Mouse (Mus musculus): Measurements from ENCODE around the gene 6030498E09Rik.

The 6030498E09Rik gene

DNA sequence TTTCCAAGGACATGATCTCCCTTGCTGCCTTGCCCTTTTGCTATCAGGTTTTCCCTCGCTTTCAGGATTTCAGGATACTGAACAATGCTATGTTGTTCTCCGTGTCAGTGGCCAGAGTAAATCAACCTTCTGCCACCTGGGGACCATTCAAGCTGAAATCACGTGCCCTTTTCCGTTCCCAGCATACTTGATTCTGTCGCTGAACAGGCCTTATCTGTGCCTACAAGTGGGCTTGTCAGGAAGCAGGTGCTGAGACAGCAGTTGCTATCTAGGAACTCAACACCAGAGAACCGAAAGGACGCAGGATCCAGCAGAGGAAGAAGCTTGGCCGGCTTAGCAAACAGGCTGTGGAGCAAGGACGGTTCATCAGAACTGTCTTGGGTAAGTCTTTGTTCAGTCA is at the start of gene 6030498E09Rik:
6030498E09Rik (plus strand) TSS at position 194 of the 400 bp plus-strand sequence.
- no peak for DNase-seq

DNA sequence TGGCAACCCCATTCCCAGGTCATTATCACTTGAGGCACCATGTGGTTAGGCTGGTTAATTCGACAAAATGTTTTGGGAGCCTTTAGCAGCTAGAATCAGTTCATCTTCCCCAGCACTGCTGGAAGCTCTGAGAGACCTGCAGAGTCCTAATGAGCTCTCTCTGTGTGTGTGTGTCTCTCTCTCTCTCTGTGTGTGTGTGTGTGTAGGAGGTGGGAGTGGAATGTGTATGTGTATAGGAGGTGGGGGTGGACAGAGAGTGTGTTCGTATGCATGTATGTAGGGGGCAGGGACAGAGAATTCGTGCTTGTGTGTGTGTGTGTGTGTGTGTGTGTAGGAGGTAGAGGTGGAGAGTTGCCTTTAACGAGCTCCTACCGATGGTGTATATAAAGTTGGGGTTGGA is 42.4 kb upstream of the 6030498E09Rik start:
- no peak for DNase-seq

DNA sequence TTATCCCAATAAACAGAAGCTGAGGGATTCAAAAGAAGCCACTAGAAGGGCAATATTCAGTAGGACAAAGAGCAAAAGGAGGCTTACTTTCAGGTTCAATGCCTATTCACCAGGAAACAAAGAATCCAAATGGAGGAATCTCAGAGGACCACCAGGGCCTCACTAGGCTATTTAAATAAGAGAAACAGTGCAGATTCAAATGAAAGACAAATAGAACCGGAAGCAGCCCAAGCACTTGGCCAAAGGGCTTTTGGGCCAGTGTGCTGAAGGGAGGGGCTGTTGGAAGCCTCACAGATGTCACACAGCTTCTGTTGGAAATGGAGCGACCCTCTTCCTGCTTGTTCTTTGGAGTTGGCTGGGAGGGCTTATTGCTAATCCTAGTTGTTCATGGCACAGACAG is 41.8 kb upstream of the 6030498E09Rik start:
- no peak for DNase-seq

DNA sequence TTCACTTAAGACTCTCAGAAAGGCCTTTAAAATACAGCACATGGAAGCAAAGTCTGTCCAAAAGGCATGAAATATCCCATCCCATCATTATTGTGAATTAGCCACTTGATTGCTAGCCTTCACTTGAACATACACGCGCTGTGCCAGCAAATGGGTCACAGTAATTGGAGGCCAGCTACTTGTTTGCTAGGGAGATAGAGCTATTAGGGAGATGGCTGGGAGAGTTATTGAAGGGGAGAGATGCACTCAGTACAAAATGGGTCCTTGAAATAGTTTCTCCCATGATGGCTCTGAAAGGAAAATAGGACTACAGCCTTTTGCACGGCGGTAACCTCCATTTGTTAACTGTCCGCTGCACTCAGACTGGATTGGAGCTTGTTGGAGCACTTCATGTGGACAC is 38.8 kb upstream of the 6030498E09Rik start:
- DNase-seq: no peak

DNA sequence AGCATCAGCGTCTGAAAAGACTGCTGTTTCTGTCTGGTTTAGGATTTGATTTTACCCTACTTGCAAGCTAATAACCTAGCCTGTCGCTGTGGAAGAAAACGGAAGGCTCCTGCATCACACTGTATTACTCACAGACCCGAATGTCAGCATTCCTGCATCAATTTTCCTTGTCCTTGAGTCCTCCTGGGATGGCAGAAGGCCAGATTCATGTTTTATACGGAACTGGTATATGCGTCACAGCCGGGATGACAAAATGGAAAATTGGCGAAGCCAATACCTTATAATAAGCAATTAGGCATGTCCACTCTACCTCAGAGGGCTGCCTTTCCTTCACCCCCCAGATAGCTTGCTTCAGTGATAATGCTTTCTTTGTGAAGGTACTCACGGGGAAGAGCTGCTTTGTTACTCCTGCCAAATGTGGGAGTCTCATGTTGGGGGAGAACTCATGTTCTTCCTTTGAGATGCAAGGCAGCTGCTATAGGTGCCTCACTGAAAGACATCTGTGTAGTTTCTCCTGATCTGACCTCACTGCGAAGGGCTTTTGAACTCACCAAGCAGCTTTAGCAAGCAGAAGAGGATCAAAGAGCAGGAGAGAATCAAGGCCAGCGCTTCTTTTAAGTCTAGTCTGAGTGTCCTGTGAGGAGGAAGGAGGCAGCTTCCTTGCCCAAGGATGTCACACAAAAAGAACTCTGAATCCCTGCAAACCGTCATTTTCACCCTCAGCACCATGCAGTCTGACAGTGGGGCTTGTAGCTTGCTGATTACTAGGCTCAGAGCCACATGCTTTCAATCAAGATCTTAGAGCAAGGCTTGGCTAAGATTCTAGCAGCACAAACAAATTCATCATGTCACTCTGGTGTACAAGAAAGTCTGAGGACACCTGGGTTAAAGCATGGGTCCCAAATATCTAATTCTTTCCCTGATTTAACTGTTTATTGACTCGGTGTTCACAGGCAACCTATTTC is 37.3 kb upstream of the 6030498E09Rik start:
- no peak for DNase-seq

DNA sequence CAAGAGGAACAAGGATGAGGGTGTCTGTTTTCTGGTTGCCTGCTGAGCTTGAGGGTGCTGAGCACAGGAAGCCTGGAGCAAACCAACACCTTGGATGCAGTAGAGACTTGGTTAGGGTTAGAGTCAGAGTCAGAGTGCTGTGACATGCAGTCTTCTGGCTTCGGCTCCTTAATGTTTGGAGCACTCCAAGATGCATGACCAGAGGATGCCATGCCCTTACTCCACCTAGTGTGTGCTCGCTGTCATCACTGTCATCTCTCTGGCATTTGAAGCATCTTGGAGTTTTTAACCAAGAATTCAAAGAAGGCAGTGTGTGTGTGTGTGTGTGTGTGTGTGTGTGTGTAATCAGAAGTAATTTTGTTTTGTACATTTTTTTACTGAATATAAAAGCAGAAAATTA is 1.0 kb upstream of the 6030498E09Rik start:
- DNase-seq: no peak

DNA sequence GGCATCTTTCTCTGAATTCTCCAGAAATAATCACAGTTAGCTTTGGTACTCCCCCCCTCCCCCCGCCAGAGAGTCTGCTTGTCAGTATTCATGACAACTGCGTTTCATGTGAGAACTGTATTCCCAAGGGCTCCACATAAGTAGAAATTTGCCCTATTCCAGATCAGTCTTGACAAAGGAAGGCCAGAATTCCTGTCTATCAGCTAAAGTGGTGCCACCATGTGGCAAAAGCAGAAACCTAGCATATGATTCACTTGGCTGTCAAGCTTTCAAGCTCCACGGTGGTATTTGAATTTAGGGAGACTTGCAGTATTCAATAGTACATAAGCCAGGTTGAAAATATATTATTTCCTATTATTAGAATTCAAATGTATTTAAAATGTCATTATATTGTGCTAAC is 585 bp upstream of the 6030498E09Rik start:
- peak; percentile 5 for DNase-seq

DNA sequence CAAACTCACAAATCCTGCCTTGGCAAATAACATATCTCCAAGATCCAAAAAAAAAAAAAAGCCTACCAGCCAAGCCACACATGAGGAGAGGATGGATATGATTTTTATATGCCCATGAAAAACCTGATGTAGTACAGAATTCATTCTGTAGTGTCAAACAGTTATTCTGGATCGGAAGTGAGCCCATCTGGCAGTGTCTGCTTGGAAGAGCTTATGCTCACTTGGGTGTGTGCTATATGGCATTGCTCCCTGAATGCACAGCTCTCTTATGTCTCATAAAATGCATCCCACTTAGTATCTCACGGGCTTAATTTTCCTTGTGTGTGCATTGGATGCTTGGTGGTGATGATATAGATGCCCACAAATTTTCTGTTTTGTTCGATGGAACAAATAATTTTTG is 21.9 kb downstream of the 6030498E09Rik start:
- no peak for DNase-seq

DNA sequence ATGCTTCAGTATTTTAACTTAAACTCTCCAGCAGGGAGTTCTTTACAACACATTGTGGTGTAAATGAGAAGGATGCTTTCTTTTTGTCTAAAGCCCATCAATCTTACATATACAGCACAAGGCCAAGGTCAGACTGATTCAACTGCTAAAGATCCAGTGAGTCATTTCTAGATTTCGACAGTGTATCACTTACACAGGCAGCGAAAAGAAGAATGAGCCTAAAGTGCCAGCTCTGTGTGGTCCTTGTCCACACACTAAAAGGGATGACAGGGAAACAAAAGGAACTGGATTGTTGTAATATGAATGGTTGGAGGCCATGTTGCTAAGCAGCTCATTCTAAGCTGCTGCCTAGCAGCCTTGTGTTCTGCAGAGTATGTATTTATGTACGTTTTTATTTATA is 41.5 kb downstream of the 6030498E09Rik start:
- no peak for DNase-seq

DNA sequence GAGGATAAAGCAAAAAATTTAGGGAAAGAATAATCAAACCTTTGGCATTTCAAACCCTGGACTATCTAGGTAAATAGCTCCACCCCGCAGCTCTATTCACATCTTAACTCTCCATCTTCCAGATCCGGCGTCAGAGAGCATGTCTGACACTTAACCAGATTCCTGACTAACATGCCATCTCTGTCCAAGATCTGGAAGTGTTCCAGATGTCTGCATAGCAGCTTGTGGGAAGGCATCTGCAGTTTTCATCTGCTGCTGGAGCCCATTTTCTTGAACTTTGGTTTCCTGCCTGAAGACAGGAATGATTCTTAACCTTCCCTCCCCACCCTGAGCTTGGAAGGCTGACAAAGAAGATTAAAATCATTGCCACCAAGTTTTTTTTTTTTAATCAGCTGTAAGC is 44.4 kb downstream of the 6030498E09Rik start:
- no peak for DNase-seq

DNA sequence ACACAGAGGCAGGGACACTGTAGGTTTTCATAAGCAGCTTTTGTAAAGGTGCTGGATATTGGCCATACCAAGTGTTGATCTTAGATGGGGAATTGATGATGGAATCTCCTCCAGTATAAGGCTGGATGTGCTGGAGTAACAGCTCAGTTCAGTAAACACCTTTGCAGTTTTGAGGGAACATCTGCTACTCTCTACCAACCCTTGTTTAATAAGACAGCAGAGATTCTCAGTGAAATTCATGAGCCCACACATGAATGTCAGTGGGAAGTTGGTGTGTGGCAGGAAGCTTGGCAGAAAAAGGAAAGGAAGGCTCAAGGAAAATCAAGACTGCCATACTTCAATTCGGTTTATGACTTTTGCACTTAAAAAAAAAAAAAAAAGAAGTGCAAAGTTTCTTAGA is 186.1 kb downstream of the 6030498E09Rik start:
- no peak for DNase-seq

DNA sequence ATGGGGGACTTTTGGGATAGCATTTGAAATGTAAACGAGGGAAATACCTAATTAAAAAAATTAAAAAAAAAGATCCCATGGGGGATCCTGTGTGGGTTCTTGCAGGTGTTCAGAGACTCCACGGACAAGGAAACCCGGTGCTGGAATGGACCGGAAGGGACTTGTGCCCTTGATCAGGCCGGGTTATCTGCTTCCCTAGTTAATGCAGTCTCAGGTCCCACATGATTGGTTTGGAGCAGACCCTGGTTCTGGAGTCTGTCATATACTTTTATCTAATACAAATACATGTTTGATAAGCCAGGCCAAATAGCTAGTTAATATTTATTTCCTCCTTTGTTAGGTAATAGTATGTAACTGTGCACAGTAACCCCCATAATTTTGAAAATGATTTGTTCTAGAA is 223.8 kb downstream of the 6030498E09Rik start:
- no peak for DNase-seq
